ENCODE assay signal across 14 mouse cellular contexts in genomic region chr4:137671711-137672500, GRCm38 (mm10).
"Had no signal": no experiment of that assay in that cellular context is flagged by ENCODE, and none has a peak within 500 bp of the region (broad histone marks: within the 10 kb centered on the region; RNA-seq: fewer than 3 reads in every experiment).

No protein-coding gene starts in this region.

- H3K9ac ChIP-seq: limb, embryonic 13.5 days; liver, embryonic 12.5 days; lung, embryonic 15.5 days; midbrain, embryonic 12.5 days; neural tube, embryonic 13.5 days had no signal

- ATAC-seq: liver, embryonic 12.5 days; midbrain, embryonic 16.5 days had no signal

- H3K9me3 ChIP-seq: limb, embryonic 13.5 days; liver, embryonic 12.5 days; lung, embryonic 15.5 days; midbrain, embryonic 12.5 days; neural tube, embryonic 13.5 days had no signal

- DNase-seq: kidney, adult 9 months; lung, postnatal 14 days; retina, postnatal 1 day; right cerebral cortex, postnatal 4 days; spleen, adult 18-20 months; thymus, postnatal 36 days had no signal

- H3K27ac ChIP-seq: kidney, postnatal 0 days; limb, embryonic 13.5 days; liver, embryonic 12.5 days; lung, embryonic 15.5 days; macrophage; midbrain, embryonic 12.5 days; neural tube, embryonic 13.5 days had no signal

- H3K4me2 ChIP-seq: limb, embryonic 13.5 days; liver, embryonic 12.5 days; lung, embryonic 15.5 days; midbrain, embryonic 12.5 days; neural tube, embryonic 13.5 days had no signal

- H3K36me3 ChIP-seq: limb, embryonic 13.5 days; liver, embryonic 12.5 days; lung, embryonic 15.5 days; midbrain, embryonic 12.5 days; neural tube, embryonic 13.5 days had no signal

- H3K4me3 ChIP-seq: limb, embryonic 13.5 days; liver, embryonic 12.5 days; lung, embryonic 15.5 days; midbrain, embryonic 12.5 days; neural tube, embryonic 13.5 days had no signal

- H3K4me1 ChIP-seq: limb, embryonic 13.5 days; liver, embryonic 12.5 days had no signal
